Mouse (Mus musculus) cerebellum, adult 2 months (tissue): ENCODE measurements around the gene Hnrnpa0. TPM values are rescaled to one million over a fixed set of nuclear protein-coding genes. Genes with fewer than 3 reads are reported as not detected.

Experiments used
- DNase-seq, 2 experiments: peaks; one replicate each; pipeline ENCODE4 v3.0.0; 2021
- H3K27ac ChIP-seq: fragments of 200-500 bp; 2 replicates; pipeline ENCODE4 v1.5.1; 2012; ENCODE audit warnings: low read length, control low read depth, inconsistent platforms; ENCODE audit not compliant: insufficient read depth
- H3K27me3 ChIP-seq: fragments of 200-500 bp; 2 replicates; pipeline ENCODE4 v1.6.1; 2012; ENCODE audit warnings: inconsistent platforms, mild to moderate bottlenecking, low read length, moderate library complexity; ENCODE audit not compliant: control insufficient read depth, insufficient read depth
- H3K4me1 ChIP-seq: fragments of 200-500 bp; 2 replicates; pipeline ENCODE4 v1.6.1; 2011; ENCODE audit warnings: low read length; ENCODE audit not compliant: control insufficient read depth, insufficient read depth
- H3K4me3 ChIP-seq: fragments of 200-500 bp; replicated peaks from 2 replicates; pipeline ENCODE3; 2011; ENCODE audit warnings: mild to moderate bottlenecking, low read depth, low read length, control low read depth; ENCODE audit not compliant: insufficient read depth
- CTCF ChIP-seq: fragments of 200-500 bp; IDR thresholded peaks from 2 replicates; pipeline ENCODE4 v1.5.1; 2011; ENCODE audit warnings: low read depth, mild to moderate bottlenecking, control low read depth, low read length, moderate library complexity, borderline replicate concordance; ENCODE audit not compliant: insufficient read depth
- POLR2A ChIP-seq: fragments of 200-500 bp; IDR thresholded peaks from 2 replicates; pipeline ENCODE4 v1.6.1; 2011; ENCODE audit warnings: low read length, control low read depth, borderline replicate concordance; ENCODE audit not compliant: insufficient read depth
- WGBS: fragments of 180-500 bp; shearing (Covaris S2); methylation state at CpG from one replicate; pipeline ENCODE4 v1.1.7; 2018; 5-methylcytosine and 5-hydroxymethylcytosine counted together
- polyA plus RNA-seq: library from polyadenylated mRNA; depleted of rRNA; stranded (reverse); fragments of >200 nt; gene quantifications from 2 replicates; pipeline ENCODE4 v1.2.3, GENCODE M21; 2012; rRNA removed

The Hnrnpa0 gene
- polyA plus RNA-seq, result 96.5 and 107 TPM in 2 replicates

DNA sequence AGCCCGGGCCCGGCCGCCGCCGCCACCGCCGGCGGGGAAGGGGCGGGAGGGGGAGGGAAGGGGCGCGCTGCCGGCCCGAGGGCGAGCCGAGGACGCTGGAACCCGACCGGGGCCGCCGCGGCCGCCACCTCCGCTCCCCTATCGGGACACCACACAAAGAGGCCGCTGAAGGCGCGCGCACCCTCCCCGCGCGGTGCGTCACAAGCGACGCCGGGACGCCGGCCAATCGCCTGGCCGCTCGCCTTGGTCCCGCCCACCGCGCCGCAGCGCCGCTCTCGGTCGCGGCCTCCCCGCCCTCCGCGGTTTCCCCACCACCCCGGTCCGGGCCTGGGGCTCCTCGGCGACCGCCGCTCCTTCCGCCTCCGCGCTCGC, at the start of gene Hnrnpa0:
TSS of gene Hnrnpa0 (minus strand) at position 161 of the 372 bp plus-strand sequence.
- under 1% methylated on average over 56 of the region's 62 CpGs for WGBS
- H3K27ac ChIP-seq, result peak within 1 kb of the TSS; percentile 100
- TF ChIP-seq POLR2A, result peak; percentile 41; the same call in 1 of the 2 replicates
- TF ChIP-seq CTCF, result no peak
- H3K4me3 ChIP-seq, result peak within 1 kb of the TSS; percentile 76
- peaks cover 5% of the 10 kb centered on the region; the same call in 1 of the 2 replicates for H3K4me1 ChIP-seq
- DNase-seq, result peak; percentile 94 to 98
- H3K27me3 ChIP-seq, result no peaks in the 10 kb centered on the region

DNA sequence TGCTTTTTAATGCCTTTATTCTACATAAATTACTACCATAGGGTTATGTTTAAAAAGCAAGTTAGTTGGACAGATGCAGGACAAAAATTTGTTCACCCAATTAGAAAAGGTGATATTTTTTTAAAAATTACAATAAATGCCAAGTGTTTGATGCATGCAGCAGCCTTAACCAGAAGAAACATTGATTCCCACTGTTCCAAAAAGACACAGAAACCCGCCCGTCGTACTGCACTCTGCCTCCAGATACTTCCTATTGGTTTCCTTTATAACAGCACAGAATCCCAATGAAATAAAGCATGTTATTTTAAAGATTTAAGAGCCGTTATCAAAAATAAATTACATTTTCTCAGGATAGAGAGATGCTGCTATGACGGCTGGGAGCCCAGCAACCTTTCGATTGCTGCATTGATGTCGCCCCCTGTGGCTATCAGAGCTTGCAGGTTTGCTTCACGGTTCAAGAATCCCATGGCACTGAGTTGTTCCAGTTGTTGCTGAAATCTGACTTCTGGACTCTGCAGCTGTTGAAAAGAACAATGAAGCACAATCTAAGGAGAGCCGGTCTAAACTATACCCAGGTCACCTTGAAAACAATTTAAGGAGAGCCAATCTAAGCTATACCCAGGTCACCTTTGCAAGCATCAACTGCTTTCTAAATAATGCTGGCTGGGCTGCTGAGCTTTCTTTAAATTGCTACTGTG, 49.3 kb upstream of the Hnrnpa0 start:
- no peaks in the 10 kb centered on the region for H3K4me1 ChIP-seq
- no peak overlapping the region for H3K4me3 ChIP-seq
- WGBS, result 75% methylated on average over 9 of the region's 9 CpGs
- no peaks in the 10 kb centered on the region for H3K27me3 ChIP-seq
- TF ChIP-seq CTCF, result no peak
- TF ChIP-seq POLR2A, result no peak
- no peak overlapping the region for H3K27ac ChIP-seq
- DNase-seq, result peak; percentile 94 to 96

DNA sequence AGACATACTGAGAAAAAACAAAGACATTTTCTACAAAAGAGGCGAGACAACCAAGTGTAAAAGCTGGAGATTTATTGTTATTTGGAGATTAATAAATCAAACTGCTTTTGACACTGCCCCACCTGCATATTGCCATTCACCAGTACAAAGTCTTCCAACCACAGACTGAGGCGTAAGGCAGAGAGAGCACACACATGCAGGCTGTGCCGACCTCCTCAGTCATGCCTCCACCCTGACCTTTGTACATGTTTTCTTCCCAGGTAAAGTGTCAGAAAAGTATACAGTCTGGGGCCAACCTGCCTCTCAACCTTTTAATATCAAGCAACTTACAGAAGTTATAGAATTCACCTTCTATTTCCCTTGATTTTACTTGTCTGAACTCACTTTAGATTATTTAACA, 47.7 kb upstream of the Hnrnpa0 start:
- WGBS, result 91% methylated on average over 3 of the region's 3 CpGs
- H3K4me3 ChIP-seq, result no peak overlapping the region
- no peaks in the 10 kb centered on the region for H3K27me3 ChIP-seq
- H3K27ac ChIP-seq, result no peak overlapping the region
- TF ChIP-seq CTCF (no peak), POLR2A (no peak)
- no peak for DNase-seq
- H3K4me1 ChIP-seq, result no peaks in the 10 kb centered on the region

- Histone ChIP-seq H3K4me1 (no peaks in the 10 kb centered on the region), H3K27me3 (no peaks in the 10 kb centered on the region), H3K4me3 (no peak overlapping the region), H3K27ac (no peak overlapping the region)
- TF ChIP-seq POLR2A, result no peak
- no peak for TF ChIP-seq CTCF
- DNase-seq, result no peak
These were observed 39.8 kb upstream of the Hnrnpa0 start for GRCm38 (mm10) chr13:58168119-58168518.

DNA sequence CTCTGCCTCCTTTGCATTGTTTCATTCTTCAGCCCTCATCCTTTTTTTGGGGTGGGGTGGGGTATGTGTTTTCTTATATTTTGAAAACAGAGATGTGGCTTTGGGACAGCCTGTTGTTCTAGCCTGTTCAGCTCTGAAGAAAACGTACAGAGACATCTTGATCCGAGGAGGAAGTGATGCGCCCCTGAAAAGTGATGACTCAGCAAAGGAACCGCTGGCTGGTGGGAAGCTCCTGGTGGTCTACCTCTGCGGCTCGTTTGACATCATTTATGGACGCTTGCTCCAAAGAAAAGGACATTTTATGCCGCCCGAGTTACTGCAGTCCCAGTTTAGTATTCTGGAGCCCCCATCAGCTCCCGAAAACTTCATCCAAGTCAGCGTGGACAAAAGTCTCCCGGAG, 35.0 kb upstream of the Hnrnpa0 start:
- no peak overlapping the region for H3K4me3 ChIP-seq
- TF ChIP-seq POLR2A, result no peak
- no peak overlapping the region for H3K27ac ChIP-seq
- no peaks in the 10 kb centered on the region for H3K4me1 ChIP-seq
- 94% methylated on average over 12 of the region's 12 CpGs for WGBS
- DNase-seq, result no peak
- H3K27me3 ChIP-seq, result no peaks in the 10 kb centered on the region

- H3K27ac ChIP-seq, result no peak overlapping the region
- H3K4me3 ChIP-seq, result no peak overlapping the region
- peaks cover 5% of the 10 kb centered on the region for H3K4me1 ChIP-seq
- 93% methylated on average over 15 of the region's 15 CpGs for WGBS
- DNase-seq, result no peak
- TF ChIP-seq POLR2A (no peak), CTCF (no peak)
- no peaks in the 10 kb centered on the region for H3K27me3 ChIP-seq
These were observed 32.4 kb upstream of the Hnrnpa0 start for GRCm38 (mm10) chr13:58160761-58161160.

- peaks cover 5% of the 10 kb centered on the region for H3K4me1 ChIP-seq
- peak overlapping the region; percentile 93 for H3K4me3 ChIP-seq
- no peaks in the 10 kb centered on the region for H3K27me3 ChIP-seq
- peak; percentile 82 to 88 for DNase-seq
- no peak overlapping the region for H3K27ac ChIP-seq
- 6% methylated on average over 16 of the region's 16 CpGs for WGBS
- TF ChIP-seq POLR2A, result no peak
- peak; percentile 94 for TF ChIP-seq CTCF
These were observed 29.9 kb upstream of the Hnrnpa0 start for GRCm38 (mm10) chr13:58158099-58158912.

GRCm38 (mm10) chr13:58157447-58158098, 29.2 kb upstream of the Hnrnpa0 start, which contains the start of gene Idnk:
TSS of gene Idnk (plus strand) at chr13:58157649.
- Histone ChIP-seq H3K4me3 (peak within 1 kb of the TSS; percentile 93), H3K27me3 (no peaks in the 10 kb centered on the region), H3K27ac (peak within 1 kb of the TSS; percentile 77), H3K4me1 (peaks cover 5% of the 10 kb centered on the region)
- WGBS, result under 1% methylated on average over 30 of the region's 30 CpGs
- 0 out of 2 replicates have a peak, but pooled peaks have one; percentile 14 for TF ChIP-seq CTCF
- TF ChIP-seq POLR2A, result peak; percentile 78
- peak; percentile 86 to 87 for DNase-seq
